Mouse (Mus musculus): ENCODE data around the gene Cacng8. TPM values are rescaled to one million over a fixed set of nuclear protein-coding genes. Genes with fewer than 3 reads are reported as not detected.

Gene Cacng8
- total and polyA plus RNA-seq, 2 experiments, result not detected

DNA sequence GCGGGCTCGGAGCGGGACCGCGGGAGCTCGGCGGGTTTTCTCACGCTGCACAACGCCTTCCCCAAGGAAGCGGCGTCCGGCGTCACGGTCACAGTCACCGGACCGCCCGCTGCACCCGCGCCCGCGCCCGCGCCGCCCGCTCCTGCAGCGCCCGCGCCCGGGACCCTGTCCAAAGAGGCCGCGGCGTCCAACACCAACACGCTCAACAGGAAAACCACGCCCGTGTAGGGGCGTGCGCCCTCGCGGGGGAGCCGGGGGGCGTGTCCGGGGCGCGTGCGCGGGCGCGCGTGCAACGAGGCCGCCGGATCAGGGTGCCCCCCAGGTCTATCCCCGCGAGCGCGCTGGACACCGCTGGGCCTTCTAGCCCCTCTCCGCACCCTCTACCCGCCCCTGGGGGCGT lies 24.9 kb downstream of the Cacng8 start:
- Histone ChIP-seq H3K9ac (ENCODE audit: low read depth, low read length) (no peak overlapping the region), H3K27me3 (ENCODE audit: control insufficient read depth, insufficient read depth, low read length) (peaks cover 26% of the 10 kb centered on the region), H3K79me2 (ENCODE audit: control insufficient read depth, insufficient read depth, low read length) (no peaks in the 10 kb centered on the region), H3K27ac (replicated peaks; ENCODE audit: insufficient read depth, low read depth, low read length) (no peak overlapping the region), H3K4me1 (ENCODE audit: control insufficient read depth, insufficient read depth, low read length) (peaks cover 3% of the 10 kb centered on the region; the same call in 1 of the 2 replicates), H3K36me3 (ENCODE audit: control insufficient read depth, insufficient read depth, low read length) (no peaks in the 10 kb centered on the region), H3K4me3 (ENCODE audit: insufficient read depth, low read depth, low read length) (peak overlapping the region; percentile 51; the same call in 1 of the 2 replicates)
- DNase-seq (ENCODE audit: extremely low read depth, low read depth, low spot score), result no peak
- 1% methylated on average over 57 of the region's 60 CpGs for WGBS
- no peak for TF ChIP-seq POLR2A (IDR thresholded peaks at IDR 0.05; ENCODE audit: extremely low read depth, insufficient read depth, low read length)
- no peak for TF ChIP-seq CTCF (IDR thresholded peaks at IDR 0.05; ENCODE audit: low read depth, low read length)

GRCm38 (mm10) chr7:3419941-3420340 lies 29.5 kb downstream of the Cacng8 start:
- Histone ChIP-seq H3K27ac (replicated peaks; ENCODE audit: insufficient read depth, low read depth, low read length) (no peak overlapping the region), H3K4me3 (ENCODE audit: insufficient read depth, low read depth, low read length) (no peak overlapping the region), H3K9ac (ENCODE audit: low read depth, low read length) (no peak overlapping the region), H3K27me3 (ENCODE audit: control insufficient read depth, insufficient read depth, low read length) (peaks cover 23% of the 10 kb centered on the region), H3K4me1 (ENCODE audit: control insufficient read depth, insufficient read depth, low read length) (no peaks in the 10 kb centered on the region; the same call in 1 of the 2 replicates), H3K36me3 (ENCODE audit: control insufficient read depth, insufficient read depth, low read length) (no peaks in the 10 kb centered on the region), H3K79me2 (ENCODE audit: control insufficient read depth, insufficient read depth, low read length) (no peaks in the 10 kb centered on the region)
- TF ChIP-seq CTCF (IDR thresholded peaks at IDR 0.05; ENCODE audit: low read depth, low read length) (no peak), POLR2A (IDR thresholded peaks at IDR 0.05; ENCODE audit: extremely low read depth, insufficient read depth, low read length) (no peak)
- WGBS, result 47% methylated on average over 6 of the region's 6 CpGs
- no peak for DNase-seq (ENCODE audit: extremely low read depth, low read depth, low spot score)

- WGBS, result 64% methylated on average over 5 of the region's 5 CpGs
- peaks cover 18% of the 10 kb centered on the region for H3K27me3 ChIP-seq (ENCODE audit: control insufficient read depth, insufficient read depth, low read length)
Observed at GRCm38 (mm10) chr7:3420466-3420865, 30.0 kb downstream of the Cacng8 start.

GRCm38 (mm10) chr7:3421297-3421696 lies 30.8 kb downstream of the Cacng8 start:
- H3K79me2 ChIP-seq (ENCODE audit: control insufficient read depth, insufficient read depth, low read length), result no peaks in the 10 kb centered on the region
- WGBS, result 83% methylated on average over 3 of the region's 3 CpGs
- no peaks in the 10 kb centered on the region for H3K36me3 ChIP-seq (ENCODE audit: control insufficient read depth, insufficient read depth, low read length)
- H3K27ac ChIP-seq (replicated peaks; ENCODE audit: insufficient read depth, low read depth, low read length), result no peak overlapping the region
- DNase-seq (ENCODE audit: extremely low read depth, low read depth, low spot score), result no peak
- peaks cover 12% of the 10 kb centered on the region; the same call in 1 of the 2 replicates for H3K27me3 ChIP-seq (ENCODE audit: control insufficient read depth, insufficient read depth, low read length)
- no peaks in the 10 kb centered on the region; the same call in 1 of the 2 replicates for H3K4me1 ChIP-seq (ENCODE audit: control insufficient read depth, insufficient read depth, low read length)
- H3K4me3 ChIP-seq (ENCODE audit: insufficient read depth, low read depth, low read length), result no peak overlapping the region
- TF ChIP-seq CTCF (IDR thresholded peaks at IDR 0.05; ENCODE audit: low read depth, low read length), result no peak
- TF ChIP-seq POLR2A (IDR thresholded peaks at IDR 0.05; ENCODE audit: extremely low read depth, insufficient read depth, low read length), result no peak
- no peak overlapping the region for H3K9ac ChIP-seq (ENCODE audit: low read depth, low read length)

More at GRCm38 (mm10) chr7:3420466-3420865, 30.0 kb downstream of the Cacng8 start:
- TF ChIP-seq POLR2A (IDR thresholded peaks at IDR 0.05; ENCODE audit: extremely low read depth, insufficient read depth, low read length) (no peak), CTCF (IDR thresholded peaks at IDR 0.05; ENCODE audit: low read depth, low read length) (no peak)
- H3K4me3 ChIP-seq (ENCODE audit: insufficient read depth, low read depth, low read length), result no peak overlapping the region
- H3K36me3 ChIP-seq (ENCODE audit: control insufficient read depth, insufficient read depth, low read length), result no peaks in the 10 kb centered on the region
- H3K79me2 ChIP-seq (ENCODE audit: control insufficient read depth, insufficient read depth, low read length), result no peaks in the 10 kb centered on the region
- H3K9ac ChIP-seq (ENCODE audit: low read depth, low read length), result no peak overlapping the region
- no peak for DNase-seq (ENCODE audit: extremely low read depth, low read depth, low spot score)
- H3K4me1 ChIP-seq (ENCODE audit: control insufficient read depth, insufficient read depth, low read length), result no peaks in the 10 kb centered on the region; the same call in 1 of the 2 replicates
- no peak overlapping the region for H3K27ac ChIP-seq (replicated peaks; ENCODE audit: insufficient read depth, low read depth, low read length)

GRCm38 (mm10) chr7:3422051-3422450 lies 31.6 kb downstream of the Cacng8 start:
- H3K4me3 ChIP-seq (ENCODE audit: insufficient read depth, low read depth, low read length), result no peak overlapping the region
- no peak for DNase-seq (ENCODE audit: extremely low read depth, low read depth, low spot score)
- H3K36me3 ChIP-seq (ENCODE audit: control insufficient read depth, insufficient read depth, low read length), result no peaks in the 10 kb centered on the region
- H3K27me3 ChIP-seq (ENCODE audit: control insufficient read depth, insufficient read depth, low read length), result peaks cover 12% of the 10 kb centered on the region; the same call in 1 of the 2 replicates
- H3K27ac ChIP-seq (replicated peaks; ENCODE audit: insufficient read depth, low read depth, low read length), result no peak overlapping the region
- no peaks in the 10 kb centered on the region for H3K79me2 ChIP-seq (ENCODE audit: control insufficient read depth, insufficient read depth, low read length)
- no peaks in the 10 kb centered on the region; the same call in 1 of the 2 replicates for H3K4me1 ChIP-seq (ENCODE audit: control insufficient read depth, insufficient read depth, low read length)
- WGBS, result 33% methylated on average over 7 of the region's 7 CpGs
- H3K9ac ChIP-seq (ENCODE audit: low read depth, low read length), result no peak overlapping the region
- TF ChIP-seq CTCF (IDR thresholded peaks at IDR 0.05; ENCODE audit: low read depth, low read length), result no peak
- no peak for TF ChIP-seq POLR2A (IDR thresholded peaks at IDR 0.05; ENCODE audit: extremely low read depth, insufficient read depth, low read length)

- Histone ChIP-seq H3K27me3 (ENCODE audit: control insufficient read depth, insufficient read depth, low read length) (peaks cover 9% of the 10 kb centered on the region; the same call in 1 of the 2 replicates), H3K27ac (replicated peaks; ENCODE audit: insufficient read depth, low read depth, low read length) (no peak overlapping the region), H3K9ac (ENCODE audit: low read depth, low read length) (no peak overlapping the region), H3K36me3 (ENCODE audit: control insufficient read depth, insufficient read depth, low read length) (no peaks in the 10 kb centered on the region), H3K4me1 (ENCODE audit: control insufficient read depth, insufficient read depth, low read length) (no peaks in the 10 kb centered on the region; the same call in 1 of the 2 replicates), H3K4me3 (ENCODE audit: insufficient read depth, low read depth, low read length) (no peak overlapping the region), H3K79me2 (ENCODE audit: control insufficient read depth, insufficient read depth, low read length) (no peaks in the 10 kb centered on the region)
- 5% methylated on average over 30 of the region's 30 CpGs for WGBS
- TF ChIP-seq POLR2A (IDR thresholded peaks at IDR 0.05; ENCODE audit: extremely low read depth, insufficient read depth, low read length) (no peak), CTCF (IDR thresholded peaks at IDR 0.05; ENCODE audit: low read depth, low read length) (no peak)
- no peak for DNase-seq (ENCODE audit: extremely low read depth, low read depth, low spot score)
Observed at GRCm38 (mm10) chr7:3423430-3423829, 32.9 kb downstream of the Cacng8 start.

All from liver, adult 2 months (tissue).